Mouse (Mus musculus): ENCODE data around the gene Zfhx3.

Gene Zfhx3

GRCm38 (mm10) chr8:108101978-108102865 is 159.8 kb downstream of the Zfhx3 start:
- DNase-seq: no peak

- no peak for DNase-seq
These were observed 162.1 kb downstream of the Zfhx3 start for GRCm38 (mm10) chr8:108104471-108105098.

- peak; percentile 3 for DNase-seq
These were observed 182.6 kb downstream of the Zfhx3 start for GRCm38 (mm10) chr8:108125053-108125452.

DNA sequence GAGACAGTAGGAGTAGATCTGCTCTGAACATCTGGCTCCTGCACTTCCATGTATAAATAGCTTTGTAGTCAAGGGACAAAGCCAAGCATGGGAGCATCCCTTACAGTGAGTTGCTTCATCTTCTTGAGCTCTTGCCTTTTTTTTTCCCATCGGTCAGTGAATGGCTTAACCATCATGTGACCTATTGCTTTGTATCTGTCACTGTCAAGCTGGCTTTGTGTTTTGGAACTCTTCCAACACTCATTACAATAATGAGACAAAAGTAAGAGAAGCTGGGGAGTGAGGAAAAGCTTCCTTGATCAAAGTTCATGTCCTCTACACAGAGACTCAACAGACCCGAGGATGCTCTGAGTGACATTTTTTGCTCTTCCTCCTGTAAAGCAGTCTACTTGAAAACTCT is 183.0 kb downstream of the Zfhx3 start:
- no peak for DNase-seq

- no peak for DNase-seq
These were observed 204.1 kb downstream of the Zfhx3 start for GRCm38 (mm10) chr8:108146536-108146935.

DNA sequence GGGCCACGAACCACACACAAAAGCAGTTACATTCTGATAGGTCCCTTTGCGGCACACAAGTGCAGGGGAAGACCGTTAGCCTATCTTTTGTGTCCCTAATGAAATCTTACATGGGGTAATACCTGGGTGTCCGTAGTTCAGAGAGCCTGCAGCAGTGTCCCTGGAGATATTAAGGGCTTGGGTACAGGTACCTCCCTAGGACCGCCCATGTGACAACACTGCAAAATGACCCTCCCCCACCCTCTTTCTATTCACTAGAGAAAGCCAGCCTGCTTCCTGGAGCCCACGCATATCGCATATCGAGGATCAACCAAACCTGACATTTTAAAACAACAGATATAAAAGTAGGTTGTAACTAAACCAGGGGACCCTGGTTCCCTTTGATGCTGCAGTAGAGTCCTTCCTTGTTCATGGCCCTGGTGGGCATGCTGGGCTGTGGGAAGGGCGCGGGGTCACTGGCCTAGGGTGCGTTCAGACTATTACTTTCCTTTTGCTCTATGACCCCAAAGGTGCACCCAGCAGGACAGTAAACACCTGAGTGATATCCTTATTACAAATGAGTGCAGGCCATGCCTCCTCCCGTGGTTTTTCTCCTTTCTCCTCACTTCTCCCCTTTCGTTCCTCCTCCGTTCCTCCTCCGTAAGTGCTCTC is 206.3 kb downstream of the Zfhx3 start:
- no peak for DNase-seq

GRCm38 (mm10) chr8:108170804-108171203 is 228.4 kb downstream of the Zfhx3 start:
- no peak for DNase-seq

DNA sequence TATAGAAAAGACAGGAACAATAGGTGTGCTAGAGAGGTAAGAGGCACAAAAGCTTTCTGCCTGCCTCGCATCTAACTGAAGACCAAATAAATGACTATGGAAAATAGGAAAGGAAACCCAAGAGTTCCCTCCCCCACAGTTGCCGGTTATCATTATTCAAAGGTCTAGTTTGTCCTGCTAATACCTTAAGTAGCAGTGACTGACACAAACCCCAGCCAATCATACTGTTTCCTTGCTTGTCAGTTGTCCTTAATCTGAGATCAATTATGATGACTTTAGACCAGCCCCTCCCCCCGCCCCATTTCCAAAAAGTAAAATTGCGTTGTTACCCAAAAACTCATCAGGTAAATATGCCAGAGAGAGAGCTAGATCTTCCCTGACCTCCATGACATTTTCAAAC is 240.9 kb downstream of the Zfhx3 start:
- DNase-seq: no peak

DNA sequence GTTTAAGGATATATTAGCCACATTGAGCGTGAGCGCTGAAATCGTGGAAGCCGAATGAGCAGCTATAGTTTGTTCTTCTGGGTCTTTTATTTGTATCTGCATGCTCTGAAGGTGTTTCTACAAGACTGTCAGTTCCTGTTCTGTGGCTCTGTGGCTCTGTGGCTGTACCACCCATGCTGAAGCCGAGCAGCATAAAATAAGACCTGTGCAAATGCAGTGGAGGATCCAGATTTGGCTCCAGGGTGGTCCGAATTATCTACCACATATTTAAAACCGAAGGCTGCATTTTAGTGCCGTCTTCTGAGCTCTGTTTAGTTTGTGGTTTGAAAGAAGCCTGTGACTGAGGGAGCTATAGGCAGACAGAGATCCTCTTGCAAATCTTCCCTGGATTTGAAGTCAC is 241.5 kb downstream of the Zfhx3 start:
- no peak for DNase-seq

DNA sequence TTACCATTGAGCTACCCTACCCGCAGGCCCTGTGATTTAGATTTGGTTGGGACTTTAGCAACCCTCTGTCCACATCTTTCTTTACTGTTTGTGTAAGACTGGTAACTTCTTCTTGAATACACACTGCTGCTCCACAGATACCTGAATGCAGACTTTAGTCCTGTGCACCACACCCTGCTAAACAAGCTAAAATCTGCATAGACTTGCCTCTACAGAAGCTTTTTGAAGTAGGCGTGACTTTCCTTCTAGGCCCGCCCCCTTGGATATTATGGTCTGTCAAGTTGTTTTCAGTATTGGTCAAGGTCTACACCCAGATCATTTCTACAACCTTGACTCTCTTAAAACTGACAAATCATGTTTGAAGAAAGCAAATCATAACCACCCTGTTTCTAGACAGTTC is 243.8 kb downstream of the Zfhx3 start:
- no peak for DNase-seq

- DNase-seq: no peak
These were observed 245.6 kb downstream of the Zfhx3 start for GRCm38 (mm10) chr8:108188044-108188443.

- DNase-seq: no peak
These were observed 252.1 kb downstream of the Zfhx3 start for GRCm38 (mm10) chr8:108194571-108194970.

- DNase-seq: no peak
These were observed 272.6 kb downstream of the Zfhx3 start for GRCm38 (mm10) chr8:108215026-108215425.

DNA sequence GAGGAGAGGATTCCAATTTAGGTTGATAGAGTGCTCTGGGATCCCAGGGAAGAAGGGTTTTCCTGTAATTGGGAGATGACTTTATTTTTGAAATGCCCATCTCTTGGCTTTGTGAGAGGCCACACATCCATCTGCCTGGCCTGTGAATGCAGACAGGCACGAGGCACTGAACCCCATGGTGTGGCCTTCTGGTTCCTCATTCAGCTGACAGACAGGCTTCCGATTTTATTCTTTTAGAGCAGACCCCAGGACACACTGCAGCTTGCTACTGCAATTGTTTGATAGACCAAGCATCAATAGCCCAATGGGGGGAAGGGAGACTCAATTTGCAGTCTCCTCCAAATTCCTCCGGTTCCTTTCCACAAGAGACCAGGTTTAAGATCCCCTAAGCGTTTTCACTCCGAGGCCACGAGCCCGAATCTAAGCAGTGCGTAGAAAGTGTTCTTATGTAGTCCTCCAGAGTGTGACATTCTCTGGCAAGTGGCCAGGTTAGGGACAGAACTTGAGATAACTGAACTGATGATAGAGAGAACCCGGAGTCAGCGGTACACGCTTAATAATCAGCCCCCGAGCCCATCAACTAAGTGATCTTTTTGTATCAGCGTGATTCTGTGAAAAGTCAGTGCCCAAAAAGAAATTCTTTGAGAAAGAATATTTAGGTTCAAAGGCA is 275.9 kb downstream of the Zfhx3 start:
- DNase-seq: no peak

DNA sequence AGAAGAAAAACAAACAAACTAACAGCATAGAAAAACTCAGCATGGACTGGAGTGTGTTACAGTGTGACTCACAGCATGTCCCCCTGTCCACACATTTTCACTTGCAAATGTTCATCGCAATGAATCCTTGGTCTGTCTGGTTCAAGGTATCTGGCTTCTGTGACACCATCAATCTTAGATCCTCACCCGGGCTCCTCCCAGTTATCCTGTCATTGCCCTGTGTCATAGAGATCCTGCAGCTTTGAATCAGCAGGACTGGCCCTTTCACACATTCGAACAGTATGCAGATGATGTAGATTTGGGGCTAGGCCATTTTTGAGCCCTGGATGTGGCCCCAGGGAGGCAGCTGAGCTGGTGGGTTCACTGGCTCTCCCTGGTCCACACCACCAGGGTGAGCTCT is 278.1 kb downstream of the Zfhx3 start:
- DNase-seq: no peak

- no peak for DNase-seq
These were observed 279.6 kb downstream of the Zfhx3 start for GRCm38 (mm10) chr8:108222091-108222490.

- DNase-seq: no peak
These were observed 289.9 kb downstream of the Zfhx3 start for GRCm38 (mm10) chr8:108232326-108232725.

DNA sequence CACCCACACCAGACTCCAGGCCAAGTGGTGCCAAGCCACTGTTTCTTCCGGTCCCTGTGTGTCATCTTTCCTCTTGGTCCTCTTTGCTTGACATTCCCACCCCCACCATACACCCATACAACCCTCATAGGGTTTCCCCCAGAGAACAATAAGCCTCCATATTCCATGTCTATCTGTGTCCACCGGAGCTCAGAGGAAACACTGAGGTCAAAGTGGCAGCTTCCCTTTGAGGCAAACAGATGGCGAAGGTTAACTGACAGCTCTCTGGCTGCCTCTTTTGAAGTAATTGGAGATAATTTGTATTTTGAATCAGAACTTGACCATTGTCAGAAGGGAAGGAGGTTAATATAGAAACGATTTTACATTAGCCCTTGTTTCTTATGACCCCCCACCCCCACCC is 292.0 kb downstream of the Zfhx3 start:
- no peak for DNase-seq

DNA sequence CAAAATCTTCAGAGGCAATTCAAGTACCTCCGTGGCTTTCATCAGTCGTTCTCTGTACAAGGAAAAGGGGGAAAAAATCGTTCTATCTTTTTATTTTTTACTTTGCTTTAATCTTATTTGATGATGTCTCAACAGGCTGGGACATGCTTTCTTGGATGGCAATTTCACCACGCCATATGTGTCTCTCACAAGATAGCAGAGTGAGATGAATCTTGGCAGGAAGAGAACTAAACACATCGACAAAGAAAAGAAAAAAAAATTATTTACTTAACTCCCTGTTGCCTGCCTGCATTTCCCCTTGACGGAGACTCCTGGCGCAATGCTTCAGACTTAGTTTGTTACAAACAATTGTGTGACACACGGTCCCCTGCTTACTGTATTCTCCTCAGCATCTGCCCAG is 294.3 kb downstream of the Zfhx3 start:
- DNase-seq: no peak

DNA sequence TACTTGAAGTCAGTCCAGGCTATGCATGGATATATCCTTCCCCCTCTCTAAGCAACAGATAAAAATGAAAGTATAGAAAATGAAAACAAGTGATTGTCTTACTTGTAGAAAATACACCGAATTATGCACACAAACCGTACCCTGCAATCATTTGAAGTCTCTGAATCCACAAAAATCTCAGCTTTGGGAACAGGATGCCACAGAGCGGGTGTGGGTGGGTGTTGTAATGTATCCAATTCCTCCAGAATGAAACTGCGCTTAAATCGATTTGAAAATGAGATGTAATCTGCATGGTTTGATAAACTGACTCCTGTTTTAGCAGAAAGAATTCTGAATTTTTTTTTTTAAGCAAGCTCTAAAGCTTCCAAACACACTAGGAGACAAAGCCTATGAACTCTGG is 297.1 kb downstream of the Zfhx3 start:
- no peak for DNase-seq

DNA sequence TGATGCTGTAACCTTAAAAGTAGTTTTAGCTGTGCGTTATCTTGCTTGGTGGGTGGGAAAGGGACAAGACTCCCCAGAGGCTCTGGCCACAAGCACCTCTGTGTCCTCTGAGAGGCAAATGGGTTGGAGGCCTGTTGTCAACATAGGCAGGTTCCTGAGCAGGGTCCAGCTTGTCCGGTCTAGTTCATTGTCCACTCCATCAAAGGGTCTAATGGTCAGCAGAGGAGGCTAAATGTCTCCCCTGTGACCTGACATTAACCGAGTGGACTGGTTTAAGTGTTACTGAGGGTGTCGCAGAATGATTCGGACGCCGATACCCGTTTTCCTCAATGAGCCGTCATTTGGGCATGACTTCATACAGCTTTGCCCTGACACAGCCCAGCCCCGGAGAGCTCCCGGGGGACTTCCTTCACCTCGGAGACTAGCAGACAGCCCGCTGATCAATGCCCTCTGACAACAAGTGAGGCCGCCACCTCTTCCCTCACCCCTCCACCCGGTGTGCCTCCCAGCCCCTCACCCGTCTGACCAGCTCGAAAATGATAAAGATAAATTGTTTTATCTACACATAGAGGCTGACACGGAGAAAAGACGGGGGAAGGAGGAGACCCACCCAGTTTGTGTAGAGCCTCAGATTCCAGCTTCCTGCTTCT is 298.7 kb downstream of the Zfhx3 start:
- DNase-seq: no peak

- DNase-seq: no peak
These were observed 300.8 kb downstream of the Zfhx3 start for GRCm38 (mm10) chr8:108243270-108243669.

All from cerebellum, adult 11-12 months (tissue).